In the genomic region with DNA sequence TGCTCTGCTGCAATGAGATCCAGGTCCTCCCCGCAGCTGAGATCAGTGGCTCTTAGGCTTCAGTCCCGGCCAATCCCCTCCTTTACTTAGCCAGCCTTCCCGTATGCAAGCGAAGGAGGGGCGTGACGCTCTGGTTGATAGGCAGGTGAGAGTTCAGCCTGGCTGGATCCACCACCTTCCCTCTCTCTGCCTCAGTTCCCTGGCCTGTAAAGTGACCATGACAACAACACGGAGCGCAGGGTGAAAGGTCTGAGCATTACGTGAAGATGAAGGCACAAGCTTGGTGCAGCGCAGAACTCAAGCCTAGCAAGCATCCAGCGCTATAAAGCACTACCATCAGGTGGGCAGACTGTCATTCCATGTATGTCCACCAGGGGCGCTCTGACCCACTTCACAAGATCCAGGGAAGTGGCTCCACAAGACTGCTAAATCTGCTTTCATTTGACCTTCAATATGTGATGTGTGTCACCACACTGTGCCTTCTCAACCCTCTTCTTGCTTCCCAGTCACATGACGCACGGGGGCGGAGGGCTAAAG, we compare ENCODE assay signal across 9 mouse cellular contexts. TPM values are rescaled to one million over a fixed set of nuclear protein-coding genes. Genes with fewer than 3 reads are reported as not detected.
DNase-seq lines count a peak whose midpoint lies in the region; ATAC-seq and TF ChIP-seq lines count a peak whose summit lies in the region.
"Had no signal": no experiment of that assay in that cellular context is flagged by ENCODE, and none has a peak within 500 bp of the region (broad histone marks: within the 10 kb centered on the region; RNA-seq: fewer than 3 reads in every experiment).

No protein-coding gene starts in this region.

- peak; percentile 78 for ATAC-seq in erythroblast, adult 5-6 weeks (replicated peaks; ENCODE audit: low FRiP score, poor library complexity, severe bottlenecking)
- ATAC-seq in heart, embryonic 12.5 days (ENCODE audit: insufficient number of reproducible peaks, low FRiP score): peak; percentile 50
- peak; percentile 69 for ATAC-seq in kidney, embryonic 16.5 days (ENCODE audit: low FRiP score, low TSS enrichment)
- no peak for ATAC-seq in liver, embryonic 11.5 days (replicated peaks; ENCODE audit: low FRiP score)
- peak; percentile 64; the same call in 1 of the 2 replicates for ATAC-seq in stomach, embryonic 14.5 days (ENCODE audit: insufficient number of reproducible peaks, insufficient read depth, low FRiP score, low read depth)

- no peaks in the 10 kb centered on the region for H3K9me3 ChIP-seq in heart, embryonic 12.5 days (replicated peaks)
- no peaks in the 10 kb centered on the region for H3K9me3 ChIP-seq in kidney, embryonic 16.5 days (ENCODE audit: low read length)
- H3K9me3 ChIP-seq in liver, embryonic 11.5 days (ENCODE audit: control insufficient read depth, low read length): no peaks in the 10 kb centered on the region
- no peaks in the 10 kb centered on the region for H3K9me3 ChIP-seq in stomach, embryonic 14.5 days (ENCODE audit: control insufficient read depth, low read depth, low read length)

- H3K4me2 ChIP-seq in heart, embryonic 12.5 days: peak overlapping the region; percentile 51
- peak overlapping the region; percentile 48 for H3K4me2 ChIP-seq in kidney, embryonic 16.5 days (replicated peaks; ENCODE audit: low read depth, low read length)
- no peak overlapping the region for H3K4me2 ChIP-seq in liver, embryonic 11.5 days
- 0 out of 2 replicates have a peak overlapping the region, but pooled peaks have one; percentile 6 for H3K4me2 ChIP-seq in stomach, embryonic 14.5 days (replicated peaks; ENCODE audit: low read depth, low read length)

- H3K9ac ChIP-seq in heart, embryonic 12.5 days: peak overlapping the region; percentile 10; the same call in 1 of the 2 replicates
- peak overlapping the region; percentile 54; the same call in 1 of the 2 replicates for H3K9ac ChIP-seq in kidney, embryonic 16.5 days (replicated peaks; ENCODE audit: low read length)
- no peak overlapping the region for H3K9ac ChIP-seq in liver, embryonic 11.5 days (ENCODE audit: low read depth, low read length)
- no peak overlapping the region for H3K9ac ChIP-seq in stomach, embryonic 14.5 days (replicated peaks; ENCODE audit: low read depth, low read length)

- DNase-seq in CD4-positive, CD25-positive, alpha-beta regulatory T cell, adult 2 months (ENCODE audit: low read depth, low spot score): peak; percentile 92
- DNase-seq in brain, embryonic 14.5 days (ENCODE audit: low read depth): peak; percentile 82
- DNase-seq in liver, embryonic 11.5 days (ENCODE audit: low spot score): peak; percentile 77
- DNase-seq in naive thymus-derived CD4-positive, alpha-beta T cell, adult 2 months (ENCODE audit: low read depth): peak; percentile 93

- peak overlapping the region; percentile 45 for H3K27ac ChIP-seq in heart, embryonic 12.5 days (ENCODE audit: poor library complexity, severe bottlenecking)
- peak overlapping the region; percentile 82; the same call in 1 of the 2 replicates for H3K27ac ChIP-seq in kidney, embryonic 16.5 days (ENCODE audit: low read length)
- H3K27ac ChIP-seq in liver, embryonic 11.5 days (ENCODE audit: low read depth, low read length): no peak overlapping the region
- H3K27ac ChIP-seq in stomach, embryonic 14.5 days (ENCODE audit: low read length): no peak overlapping the region

- H3K4me1 ChIP-seq in heart, embryonic 12.5 days (replicated peaks): peaks cover 17% of the 10 kb centered on the region
- H3K4me1 ChIP-seq in kidney, embryonic 16.5 days (ENCODE audit: insufficient read depth, low read length): peaks cover 18% of the 10 kb centered on the region
- H3K4me1 ChIP-seq in liver, embryonic 11.5 days (replicated peaks; ENCODE audit: control insufficient read depth, insufficient read depth, low read length): peaks cover 7% of the 10 kb centered on the region
- H3K4me1 ChIP-seq in stomach, embryonic 14.5 days (ENCODE audit: control insufficient read depth, insufficient read depth, low read length): no peaks in the 10 kb centered on the region

- TF ChIP-seq CTCF in brain, embryonic 14.5 days (IDR thresholded peaks at IDR 0.05; ENCODE audit: borderline replicate concordance, extremely low read depth, insufficient read depth, insufficient read length): peak; percentile 92

- H3K4me3 ChIP-seq in heart, embryonic 12.5 days: peak overlapping the region; percentile 9; the same call in 1 of the 2 replicates
- peak overlapping the region; percentile 28; the same call in 1 of the 2 replicates for H3K4me3 ChIP-seq in kidney, embryonic 16.5 days (ENCODE audit: low read length)
- H3K4me3 ChIP-seq in liver, embryonic 11.5 days (ENCODE audit: low read depth, low read length): no peak overlapping the region
- H3K4me3 ChIP-seq in stomach, embryonic 14.5 days (ENCODE audit: low read depth, low read length): no peak overlapping the region
- H3K4me3 ChIP-seq: erythroblast, embryonic 14.5 days had no signal

- TF ChIP-seq POLR2A in brain, embryonic 14.5 days (IDR thresholded peaks at IDR 0.05; ENCODE audit: borderline replicate concordance, extremely low read depth, insufficient read depth, insufficient read length, poor library complexity, severe bottlenecking): no peak

- no peaks in the 10 kb centered on the region for H3K36me3 ChIP-seq in heart, embryonic 12.5 days
- no peaks in the 10 kb centered on the region for H3K36me3 ChIP-seq in kidney, embryonic 16.5 days (ENCODE audit: insufficient read depth, low read length)
- no peaks in the 10 kb centered on the region for H3K36me3 ChIP-seq in liver, embryonic 11.5 days (ENCODE audit: control insufficient read depth, insufficient read depth, low read length)
- no peaks in the 10 kb centered on the region for H3K36me3 ChIP-seq in stomach, embryonic 14.5 days (ENCODE audit: control insufficient read depth, insufficient read depth, low read length)

- no peaks in the 10 kb centered on the region for H3K27me3 ChIP-seq in heart, embryonic 12.5 days (replicated peaks)
- no peaks in the 10 kb centered on the region for H3K27me3 ChIP-seq in kidney, embryonic 16.5 days (ENCODE audit: insufficient read depth, low read length)
- H3K27me3 ChIP-seq in liver, embryonic 11.5 days (replicated peaks; ENCODE audit: control insufficient read depth, insufficient read depth, low read length): peaks cover 8% of the 10 kb centered on the region; the same call in 1 of the 2 replicates
- H3K27me3 ChIP-seq in stomach, embryonic 14.5 days (ENCODE audit: control insufficient read depth, insufficient read depth, low read length): no peaks in the 10 kb centered on the region

- WGBS in heart, embryonic 12.5 days: 2% methylated on average over 15 of the region's 15 CpGs
- WGBS in kidney, embryonic 16.5 days: 5% methylated on average over 15 of the region's 15 CpGs
- WGBS in liver, embryonic 11.5 days: 2% methylated on average over 15 of the region's 15 CpGs
- 6% methylated on average over 15 of the region's 15 CpGs for WGBS in stomach, embryonic 14.5 days

RNA-seq across cellular contexts. Expression of a gene that starts 18.0 kb away (rescaled TPM):
- polyA plus RNA-seq in brain, embryonic 14.5 days (2012; rRNA removed): 818 and 948 TPM in 2 replicates
- 304 and 345 TPM in 2 replicates for total RNA-seq in erythroblast, adult 5-6 weeks (2015; ENCODE audit: low replicate concordance)
- 128 and 153 TPM in 2 replicates for total RNA-seq in erythroblast, adult 5-6 weeks (2017; ENCODE audit: low replicate concordance)
- polyA plus RNA-seq in heart, embryonic 12.5 days (2016; fragmentation: Nextera tagmentation; extraction: Ambion mirVana): 257 and 262 TPM in 2 replicates
- polyA plus RNA-seq in kidney, embryonic 16.5 days (2015; fragmentation: Nextera tagmentation; extraction: Ambion mirVana): 372 and 438 TPM in 2 replicates
- 567 and 611 TPM in 2 replicates for polyA plus RNA-seq in liver, embryonic 11.5 days (2014; fragmentation: Nextera tagmentation; extraction: Ambion mirVana)
- polyA plus RNA-seq in stomach, embryonic 14.5 days (2014; fragmentation: Nextera tagmentation; extraction: Ambion mirVana): 506 and 533 TPM in 2 replicates

RNA-seq across cellular contexts. Expression of a gene that starts 49.7 kb away (rescaled TPM):
- polyA plus RNA-seq in brain, embryonic 14.5 days (2012; rRNA removed): 17.1 and 21.8 TPM in 2 replicates
- total RNA-seq in erythroblast, adult 5-6 weeks (2015; ENCODE audit: low replicate concordance): 35.7 and 44.5 TPM in 2 replicates
- total RNA-seq in erythroblast, adult 5-6 weeks (2017; ENCODE audit: low replicate concordance): 40.0 and 53.8 TPM in 2 replicates
- polyA plus RNA-seq in heart, embryonic 12.5 days (2016; fragmentation: Nextera tagmentation; extraction: Ambion mirVana): 35.3 and 36.8 TPM in 2 replicates
- polyA plus RNA-seq in kidney, embryonic 16.5 days (2015; fragmentation: Nextera tagmentation; extraction: Ambion mirVana): 45.1 and 45.2 TPM in 2 replicates
- 48.6 and 51.6 TPM in 2 replicates for polyA plus RNA-seq in liver, embryonic 11.5 days (2014; fragmentation: Nextera tagmentation; extraction: Ambion mirVana)
- polyA plus RNA-seq in stomach, embryonic 14.5 days (2014; fragmentation: Nextera tagmentation; extraction: Ambion mirVana): 39.8 and 43.9 TPM in 2 replicates

Comparison
In these comparisons a context has a peak if more than half of its experiments do, and no peak if none do; other contexts are left out.
1. H3K27ac ChIP-seq: peak in heart, embryonic 12.5 days (single experiment) and kidney, embryonic 16.5 days (single experiment); none in liver, embryonic 11.5 days (single experiment) and stomach, embryonic 14.5 days (single experiment).
2. H3K4me3 ChIP-seq: peak in heart, embryonic 12.5 days (single experiment) and kidney, embryonic 16.5 days (single experiment); none in liver, embryonic 11.5 days (single experiment) and stomach, embryonic 14.5 days (single experiment).
3. H3K9ac ChIP-seq: peak in heart, embryonic 12.5 days (single experiment) and kidney, embryonic 16.5 days (single experiment); none in liver, embryonic 11.5 days (single experiment) and stomach, embryonic 14.5 days (single experiment).
4. Peak in every context shown above with its lines, with median percentiles within 50 percentile points of each other: DNase-seq.